Mouse (Mus musculus) frontal cortex, adult 2 months (tissue): ENCODE measurements at regions not wholly inside any gene's neighbourhood (a gene's known extent, or its start where the extent isn't known, plus 50 kb on each side); places are given as distances from the start of the nearest gene placed in this dataset.

Experiments
- DNase-seq, 2 experiments: peaks; one replicate each; pipeline ENCODE4 v3.0.0; 2022; ENCODE audit warnings: low spot score in 1 of 2; ENCODE audit errors: extremely low spot score in 1 of 2

DNA sequence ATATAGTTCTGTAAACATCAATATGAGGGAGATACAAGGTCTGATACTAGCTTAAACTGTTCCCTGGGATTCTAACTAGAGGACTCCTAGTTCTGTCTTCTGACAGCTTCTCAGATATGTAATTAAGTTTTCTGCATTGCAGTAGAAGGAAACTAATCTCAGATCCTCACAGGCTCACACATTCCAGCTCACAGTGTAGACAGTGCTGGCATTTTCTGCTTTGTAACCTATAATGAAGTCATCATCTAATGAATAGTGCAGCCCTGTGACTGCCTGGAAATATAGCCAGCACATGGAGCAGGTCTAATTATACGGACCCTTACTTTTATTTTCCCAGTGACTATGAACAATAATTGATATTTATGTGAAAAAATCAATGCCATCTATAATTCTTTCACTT is 331.2 kb upstream of the Celf2 start:
- DNase-seq: no peak

DNA sequence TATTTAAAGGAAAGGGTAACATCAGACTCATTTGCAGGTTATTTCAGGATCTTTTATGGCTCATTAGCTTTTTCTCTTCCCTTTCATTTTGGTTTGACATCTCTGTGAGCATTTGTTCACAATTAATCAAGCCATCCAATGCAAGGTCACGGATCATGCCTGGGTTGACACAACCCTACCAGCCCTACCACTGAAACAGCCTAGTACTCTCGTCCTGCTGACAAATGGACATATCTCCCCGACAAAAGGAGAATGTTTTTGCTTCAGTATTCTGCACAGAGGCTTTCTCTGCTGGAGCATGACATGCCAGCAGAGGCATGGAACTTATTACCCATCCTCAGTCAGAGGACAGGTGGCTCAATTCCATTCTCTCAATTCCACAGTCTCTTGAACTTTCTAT is 328.5 kb upstream of the Celf2 start:
- DNase-seq: no peak

DNA sequence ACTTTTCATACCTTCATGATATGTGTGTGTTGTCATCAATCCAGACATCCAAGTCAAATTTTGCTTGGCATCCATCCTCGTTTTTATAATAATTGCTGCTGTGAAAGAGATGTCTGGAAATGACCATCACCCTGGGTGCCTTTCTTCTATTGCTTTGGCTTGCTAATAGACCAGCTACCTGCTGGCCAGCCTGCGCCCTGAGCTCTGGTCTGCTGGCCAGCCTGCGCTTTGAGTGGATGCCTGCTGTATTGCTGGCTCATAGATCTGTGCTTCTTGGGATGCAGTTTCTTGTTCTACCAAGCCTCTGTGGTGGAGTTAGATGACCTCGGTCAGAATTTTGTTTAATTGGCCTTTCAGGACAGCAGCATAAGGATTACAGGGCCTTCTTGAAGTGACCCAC is 321.9 kb upstream of the Celf2 start:
- no peak for DNase-seq

DNA sequence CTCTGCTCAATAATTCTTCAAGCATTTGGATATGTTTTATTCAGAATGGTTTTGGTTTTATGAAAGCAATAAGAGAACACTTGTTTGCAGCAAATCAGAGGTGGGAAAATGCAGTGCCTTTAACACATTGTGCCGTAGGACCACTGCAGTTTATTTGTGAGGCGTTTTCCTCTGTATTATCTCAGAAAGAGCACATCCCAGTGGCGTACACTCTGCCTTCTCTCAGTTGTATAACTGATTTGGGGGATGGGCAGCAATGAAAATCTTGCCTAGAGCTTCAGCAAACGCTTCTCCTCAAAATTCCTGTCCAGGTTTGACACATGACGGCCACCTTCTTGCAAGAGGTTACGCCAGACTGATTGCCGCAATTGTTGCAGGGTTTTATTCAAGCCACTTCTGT is 316.9 kb upstream of the Celf2 start:
- DNase-seq: peak in 1 of 2 experiments; percentile 39

DNA sequence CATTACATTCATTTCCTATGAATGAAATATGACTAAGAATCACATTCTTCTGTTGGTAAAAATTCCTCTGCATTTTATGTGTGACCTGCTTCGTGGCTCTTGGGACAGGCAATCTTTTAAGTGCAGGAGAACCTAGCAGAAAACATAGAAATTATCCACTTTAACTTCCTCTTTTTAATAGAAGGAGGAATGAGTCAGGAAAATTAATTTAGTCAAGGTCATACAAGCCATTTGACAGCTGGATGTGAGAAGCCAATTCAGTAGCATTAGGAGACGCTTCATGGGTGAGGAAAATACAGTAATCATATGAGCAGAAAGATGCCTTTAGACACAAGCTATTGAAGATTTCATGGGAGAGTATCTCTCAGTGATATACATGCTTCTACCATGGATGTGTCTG is 287.1 kb upstream of the Celf2 start:
- no peak for DNase-seq

DNA sequence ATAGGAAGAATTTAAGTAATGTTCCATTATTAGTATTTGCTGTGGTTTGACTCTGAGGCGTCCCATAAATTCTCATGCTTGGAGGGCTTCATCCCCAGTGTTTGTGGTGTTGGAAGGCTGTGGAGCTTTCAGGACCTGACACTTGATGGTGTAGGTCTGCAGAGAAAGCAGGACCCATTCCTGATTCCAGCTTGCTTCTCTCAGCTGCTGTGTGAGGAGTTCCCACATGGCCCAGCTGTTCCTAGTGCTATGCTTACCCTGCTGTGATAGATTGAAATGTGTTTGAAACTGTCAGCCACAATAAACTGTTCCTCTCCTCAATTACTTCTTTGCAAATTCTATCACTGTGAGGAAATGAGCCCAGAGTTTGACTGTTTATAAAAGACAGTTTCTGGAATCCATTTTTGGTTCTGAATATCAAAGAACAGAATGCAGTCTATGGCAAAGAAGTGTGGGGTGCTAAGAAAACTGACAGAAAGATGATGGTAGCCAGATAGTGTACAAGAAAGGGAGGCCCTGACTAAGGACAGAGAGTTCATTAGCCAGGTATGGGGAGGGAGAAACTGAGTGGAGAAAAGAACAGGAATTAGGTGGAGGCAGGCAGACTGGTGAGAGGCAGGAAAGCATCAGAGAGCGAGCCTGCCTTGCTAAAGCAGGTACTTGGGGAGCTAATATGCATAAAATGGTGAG is 283.2 kb upstream of the Celf2 start:
- DNase-seq: peak; percentile 2 to 13

DNA sequence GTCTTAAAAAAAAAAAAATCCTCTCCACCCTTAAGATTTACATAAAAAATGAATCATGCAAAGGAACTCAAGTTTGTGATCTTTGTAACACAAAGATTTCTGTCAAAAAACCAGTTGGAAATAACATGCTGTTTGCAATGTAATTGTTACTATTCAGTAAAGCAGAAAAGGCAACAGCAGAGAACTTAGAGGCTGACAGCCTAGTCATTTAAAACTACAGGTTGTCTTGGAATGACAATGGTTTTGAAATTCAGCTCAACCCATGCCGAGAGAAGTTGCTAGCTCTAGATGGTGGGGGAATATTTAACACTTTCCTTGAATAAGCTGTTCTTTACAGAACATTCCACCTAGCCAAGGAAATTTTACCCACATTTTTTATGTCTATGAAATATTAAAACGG is 269.2 kb upstream of the Celf2 start:
- peak in 1 of 2 experiments; percentile 15 for DNase-seq

DNA sequence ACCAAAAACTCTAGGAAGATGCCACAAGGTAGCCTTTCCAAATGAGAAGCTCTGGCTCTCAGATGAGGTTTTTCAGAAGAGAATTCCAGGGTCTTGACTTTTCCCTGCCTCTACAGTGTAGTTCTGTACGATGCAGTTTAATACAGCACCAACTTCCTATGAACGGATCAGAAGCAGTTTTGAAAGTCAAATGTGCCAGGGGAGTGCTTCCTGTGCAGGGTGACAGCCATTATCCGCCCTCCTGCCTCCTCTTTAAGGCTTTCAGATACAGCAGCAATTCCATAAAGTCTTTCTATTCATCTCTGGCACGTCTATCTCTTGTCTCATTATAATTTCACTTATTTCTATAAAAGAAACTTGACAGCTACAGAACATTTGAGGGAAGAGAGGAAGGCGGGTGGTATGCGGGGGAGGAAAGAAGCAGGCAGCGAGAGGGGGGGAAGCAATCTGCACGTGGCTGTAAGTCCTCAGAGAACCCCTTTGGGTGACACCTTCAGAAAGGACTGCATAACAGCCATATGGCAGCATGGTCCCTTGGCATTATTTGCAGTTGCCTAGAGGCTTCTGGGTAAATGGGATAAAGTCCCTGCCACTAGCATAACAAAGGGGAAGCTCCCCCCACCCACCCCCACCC is 224.9 kb upstream of the Celf2 start:
- peak; percentile 85 to 90 for DNase-seq

DNA sequence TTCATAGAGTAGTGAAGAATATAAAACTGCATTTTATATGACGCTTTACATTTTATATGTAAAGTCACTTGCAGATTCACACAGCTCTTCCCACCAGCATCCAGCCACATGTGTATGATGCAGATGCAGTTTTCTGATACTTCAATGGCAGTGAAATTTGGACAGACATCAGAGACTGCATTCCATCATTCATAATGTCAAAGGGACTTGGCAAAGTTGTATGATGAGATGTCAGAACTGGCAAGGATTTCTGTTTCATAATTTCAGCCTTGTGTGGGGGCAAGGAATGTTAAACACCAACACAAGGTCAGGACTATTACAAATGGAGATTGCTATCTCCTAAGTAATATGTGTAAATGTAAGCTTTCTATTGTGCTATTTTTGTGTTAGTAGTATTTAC is 221.6 kb upstream of the Celf2 start:
- DNase-seq: no peak

DNA sequence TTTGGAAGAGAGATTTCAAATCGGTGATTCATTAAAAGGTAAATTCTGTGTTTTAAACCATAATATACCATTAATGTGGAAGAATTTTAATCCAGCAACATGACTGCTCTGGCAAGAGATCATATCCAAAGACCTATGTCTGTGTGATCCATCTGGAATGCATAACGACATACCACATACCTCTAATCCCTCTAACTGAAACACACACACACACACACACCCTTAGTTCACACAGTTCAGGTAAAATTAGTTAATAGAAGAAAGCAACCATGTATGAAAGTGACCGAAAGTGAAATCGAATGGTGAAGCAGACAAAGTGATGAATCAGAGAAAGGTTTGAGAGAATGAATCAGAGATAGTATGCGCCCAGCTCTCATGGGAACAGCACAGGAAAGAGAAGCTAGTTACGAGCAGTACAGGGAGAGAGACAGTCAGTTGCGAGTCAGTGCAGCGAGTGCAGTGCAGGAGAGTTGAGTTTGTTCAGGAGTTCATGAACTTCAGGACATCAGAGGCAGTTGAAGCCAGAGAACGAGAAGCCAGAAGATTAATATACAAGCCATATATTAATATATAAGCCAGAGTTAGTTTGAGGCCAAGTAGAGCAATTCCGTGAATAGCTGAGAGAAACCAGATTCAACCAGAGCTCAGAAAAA is 213.0 kb upstream of the Celf2 start:
- DNase-seq: no peak

DNA sequence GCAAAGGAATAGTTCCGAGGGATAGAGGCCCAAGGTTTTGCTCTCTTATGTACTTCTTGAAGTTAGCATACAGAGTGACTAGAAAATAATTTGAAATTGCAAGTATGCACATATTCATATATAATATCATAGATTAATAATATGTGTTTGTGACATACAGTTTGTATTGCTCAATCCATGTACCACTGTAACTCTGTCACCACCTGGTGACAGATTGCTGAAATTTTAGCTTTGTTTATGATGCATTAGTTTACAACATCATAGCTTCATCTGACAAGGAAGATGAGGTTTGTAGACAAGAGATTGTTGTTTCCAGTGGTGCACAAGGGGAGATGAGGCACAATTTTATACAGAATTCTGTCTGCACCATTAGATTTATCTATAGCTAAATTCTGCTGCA is 201.7 kb upstream of the Celf2 start:
- no peak for DNase-seq

DNA sequence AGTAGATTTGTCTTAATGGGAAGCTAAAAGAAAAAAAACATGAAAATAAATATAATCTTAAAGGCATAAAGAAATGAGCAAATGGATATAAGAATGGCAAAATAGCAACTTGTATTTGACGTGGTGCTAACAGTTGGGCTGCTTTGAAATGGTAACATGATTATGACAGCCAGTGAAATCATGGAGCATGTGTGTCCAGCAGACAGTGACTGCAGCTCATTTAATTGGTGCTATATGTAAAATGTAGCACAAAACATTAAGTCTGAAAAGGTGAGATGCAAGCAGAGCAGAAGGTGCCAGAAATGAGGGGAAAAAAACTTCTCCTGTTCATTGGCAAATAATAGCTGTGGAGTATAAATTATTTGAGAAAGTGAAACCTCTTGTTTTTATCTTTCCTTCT is 201.1 kb upstream of the Celf2 start:
- DNase-seq: no peak

DNA sequence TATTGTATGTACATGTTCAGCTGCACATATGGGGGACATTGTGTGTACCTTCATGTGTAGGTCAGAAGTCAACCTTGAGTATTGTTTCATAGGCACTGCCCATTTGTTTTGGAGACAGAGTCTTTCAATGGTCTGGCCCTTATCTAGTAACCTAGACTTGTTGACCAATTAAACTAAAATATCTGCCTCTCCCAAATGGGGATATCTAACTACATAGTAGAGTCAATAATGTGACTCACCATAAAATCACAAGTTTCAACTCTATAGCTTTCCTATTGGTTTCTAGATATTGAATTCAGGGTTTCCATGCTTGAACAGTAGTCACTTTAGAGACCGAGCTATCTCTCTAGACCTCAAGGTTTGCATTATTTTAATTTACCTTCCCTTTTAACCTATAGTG is 174.0 kb upstream of the Celf2 start:
- no peak for DNase-seq

DNA sequence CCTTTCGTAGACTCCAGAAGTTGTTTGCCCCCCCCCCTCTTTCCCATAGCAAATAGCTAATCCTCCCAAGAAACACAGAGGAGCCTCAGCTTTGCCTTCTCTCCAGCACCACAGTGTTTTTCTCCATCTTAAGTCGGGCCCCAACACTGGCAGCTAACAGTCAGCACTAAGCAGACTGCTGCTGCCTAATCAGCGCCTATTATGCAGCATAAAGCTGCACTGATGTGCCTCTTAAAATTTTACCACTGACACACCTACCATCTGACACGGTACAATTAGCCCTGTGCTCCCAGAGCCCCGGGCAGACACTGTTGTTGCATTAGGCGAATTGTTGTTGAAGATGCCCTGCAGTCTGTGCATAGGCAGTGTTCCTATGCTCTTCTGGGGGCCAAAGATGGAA is 131.5 kb upstream of the Celf2 start:
- no peak for DNase-seq

DNA sequence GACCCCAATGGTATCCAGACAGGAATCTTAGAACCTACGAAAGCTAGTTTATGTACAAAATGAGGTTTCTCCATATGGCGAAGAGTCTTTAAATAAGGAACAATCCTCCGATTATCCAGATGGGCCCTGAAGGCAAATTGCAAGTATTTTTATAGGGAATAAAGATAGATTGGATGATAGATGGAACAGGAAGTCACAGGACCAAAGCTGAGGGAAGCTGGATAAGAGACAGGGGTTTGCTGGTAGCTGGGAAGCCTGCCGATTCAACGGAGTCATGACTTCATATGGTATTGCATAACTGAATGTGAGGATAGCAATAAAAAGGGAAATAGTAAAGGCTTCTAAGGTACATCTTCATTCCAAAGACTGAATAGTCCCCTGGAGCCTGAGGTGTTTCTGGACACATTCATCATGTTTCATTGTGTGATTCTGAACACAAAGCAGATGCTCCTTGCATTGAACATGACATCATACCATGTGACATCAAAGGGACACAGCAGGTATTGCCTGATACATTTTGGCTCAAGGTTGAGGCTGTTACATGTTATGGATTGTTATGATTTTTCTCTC is 113.4 kb upstream of the Celf2 start:
- DNase-seq: peak in 1 of 2 experiments; percentile 56

DNA sequence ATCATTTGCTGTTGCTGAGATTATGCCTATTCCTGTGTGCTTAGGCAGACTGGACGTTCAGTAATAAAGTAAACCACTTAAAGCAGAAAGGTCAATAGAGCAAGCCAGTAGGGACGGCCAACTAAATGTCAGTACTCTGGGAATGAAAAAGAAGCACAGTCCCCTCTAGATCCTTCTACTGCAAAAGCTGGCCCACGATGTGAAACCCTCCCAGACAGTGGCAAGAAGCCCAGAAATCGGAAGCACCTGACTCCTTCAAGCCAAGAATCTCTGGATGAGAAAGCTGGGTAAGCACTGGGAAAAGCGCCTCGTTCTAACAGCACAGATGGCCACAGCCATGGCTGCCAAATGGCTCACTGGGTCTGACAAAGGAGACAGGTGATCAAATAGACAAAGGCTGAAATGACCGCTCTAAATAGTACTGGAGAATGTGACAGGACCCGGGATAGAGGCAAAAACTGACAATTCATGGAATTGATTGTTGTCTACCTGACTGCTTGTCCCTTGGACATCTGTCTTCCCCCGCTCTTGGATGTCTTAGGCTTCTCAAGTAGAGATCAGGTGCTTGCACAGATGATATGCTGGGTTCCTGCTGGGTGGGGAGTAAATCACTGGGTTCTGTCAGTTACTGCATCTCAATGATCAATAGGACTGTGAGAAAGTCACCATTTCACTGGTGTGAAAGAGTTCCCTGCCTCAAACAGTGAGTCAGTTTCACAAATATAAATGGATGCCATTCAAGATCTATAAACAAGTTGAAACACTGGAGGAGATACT is 110.7 kb upstream of the Celf2 start:
- DNase-seq: peak; percentile 64 to 82

DNA sequence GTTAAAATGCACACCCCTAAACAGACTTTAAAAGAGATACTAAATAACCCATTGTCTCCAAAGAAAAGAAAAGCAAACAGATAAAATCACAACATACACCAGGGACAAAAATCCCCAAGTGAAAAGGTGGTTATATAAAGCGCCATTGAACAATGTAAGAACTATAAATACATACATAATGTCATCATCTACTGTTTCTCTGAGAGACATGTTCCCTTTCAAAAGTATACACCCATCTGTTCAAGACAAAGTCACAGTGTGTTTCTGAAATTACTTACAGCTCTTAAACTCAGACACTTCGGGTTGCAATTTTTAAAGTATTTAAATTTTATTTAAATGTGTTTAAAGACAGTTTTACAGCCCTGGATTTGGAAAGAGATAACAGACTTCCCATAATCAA is 68.8 kb upstream of the Celf2 start:
- DNase-seq: peak; percentile 33 to 55
